Mouse (Mus musculus): ENCODE results near the gene Klhl29.

DNA sequence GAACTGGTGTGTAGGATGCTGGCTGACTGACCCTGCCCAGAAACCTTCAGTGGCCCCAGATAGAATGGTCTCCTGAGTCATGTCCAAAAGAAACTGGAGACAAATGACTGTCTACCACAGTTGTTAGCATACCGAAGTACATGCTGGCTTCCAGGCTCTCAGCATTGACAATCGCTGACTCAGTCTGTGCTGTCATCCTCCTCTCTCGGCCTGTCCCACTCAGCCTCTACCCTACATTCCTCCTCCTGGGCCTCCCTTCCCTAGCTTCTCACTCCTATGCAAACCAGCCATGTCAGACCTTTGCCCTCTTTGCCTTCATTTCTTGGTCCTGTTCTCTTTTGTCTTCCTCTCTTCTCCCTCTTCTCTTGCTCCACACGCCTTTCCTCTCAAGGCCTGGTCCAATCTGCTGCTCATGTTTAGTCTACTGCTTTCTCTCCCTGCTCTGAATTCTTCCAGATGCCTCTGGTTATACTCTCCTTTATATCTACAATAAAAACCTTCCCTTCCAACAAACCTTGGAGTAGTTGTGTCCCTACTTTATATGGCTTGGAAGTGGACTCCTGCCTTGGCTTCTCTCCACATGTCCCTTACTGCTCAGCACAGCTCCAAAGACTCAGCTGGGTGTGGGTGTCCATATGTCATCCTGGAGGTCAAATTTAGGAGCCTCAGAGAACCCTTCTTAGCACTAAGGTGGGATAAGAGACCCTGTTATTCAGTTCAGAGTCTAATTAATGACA, 121.1 kb downstream of the Klhl29 start:
- TF ChIP-seq POLR2A (IDR thresholded peaks at IDR 0.05; ENCODE audit: borderline replicate concordance, low read depth, low read length): no peak
- no peak for TF ChIP-seq CTCF (IDR thresholded peaks at IDR 0.05; ENCODE audit: low read depth, low read length)
